Mouse (Mus musculus) erythroblast, embryonic 14.5 days (primary cell): ENCODE measurements around the gene Eif4g1.

ENCODE experiments used
- GATA1 ChIP-seq: IDR thresholded peaks from 2 replicates; pipeline ENCODE4 v1.6.1; 2012; ENCODE audit warnings: low read length, inconsistent platforms, mixed read lengths
- TAL1 ChIP-seq: IDR thresholded peaks from 3 replicates; pipeline ENCODE4 v1.6.1; 2012; ENCODE audit warnings: low read length, inconsistent platforms, mixed read lengths

- TF ChIP-seq GATA1: peak; percentile 6; the same call in 1 of the 2 replicates
- peak; percentile 61 for TF ChIP-seq TAL1
Measured at GRCm38 (mm10) chr16:20673706-20674303, 5.7 kb downstream of the Eif4g1 start.
